Mouse (Mus musculus) c-Kit-positive CD71-positive TER-119-negative erythroid progenitor cells, embryonic 14.5 days (primary cell): ENCODE measurements around the gene H13.
A peak's percentile ranks its signal among the peaks of the same experiment; 100 is the strongest.

Source experiments
- DNase-seq: peaks from one replicate; pipeline ENCODE4 v3.0.0-alpha.2; 2013; ENCODE audit warnings: low read depth

H13 gene

GRCm38 (mm10) chr2:152669256-152669638 is at the start of gene H13:
Gene H13, plus strand, starts transcription at chr2:152669461.
- DNase-seq: peak; percentile 89

- DNase-seq: no peak
These were observed 48.7 kb upstream of the H13 start for GRCm38 (mm10) chr2:152620367-152621134.

- no peak for DNase-seq
These were observed 47.1 kb upstream of the H13 start for GRCm38 (mm10) chr2:152622151-152622550.

GRCm38 (mm10) chr2:152622953-152623352 is 46.3 kb upstream of the H13 start, which contains the start of gene Defb25:
Gene Defb25, minus strand, starts transcription at chr2:152623053.
- DNase-seq: no peak

GRCm38 (mm10) chr2:152624566-152624965 is 44.7 kb upstream of the H13 start:
- no peak for DNase-seq

- DNase-seq: no peak
These were observed 44.0 kb upstream of the H13 start for GRCm38 (mm10) chr2:152625256-152625655.

- DNase-seq: no peak
These were observed 42.3 kb upstream of the H13 start, which contains the start of gene Rem1 for GRCm38 (mm10) chr2:152626774-152627591. Gene Rem1, plus strand, starts transcription at chr2:152626951.

GRCm38 (mm10) chr2:152628066-152628465 is 41.2 kb upstream of the H13 start:
- no peak for DNase-seq

- DNase-seq: no peak
These were observed 40.0 kb upstream of the H13 start for GRCm38 (mm10) chr2:152629239-152629638.

- DNase-seq: no peak
These were observed 39.4 kb upstream of the H13 start for GRCm38 (mm10) chr2:152629904-152630303.

GRCm38 (mm10) chr2:152633334-152633733 is 35.9 kb upstream of the H13 start:
- no peak for DNase-seq

- no peak for DNase-seq
These were observed 35.0 kb upstream of the H13 start for GRCm38 (mm10) chr2:152634311-152634710.

GRCm38 (mm10) chr2:152636246-152637005 is 32.8 kb upstream of the H13 start:
- no peak for DNase-seq

GRCm38 (mm10) chr2:152637006-152637322 is 32.3 kb upstream of the H13 start:
- no peak for DNase-seq

GRCm38 (mm10) chr2:152637381-152637780 is 31.9 kb upstream of the H13 start:
- DNase-seq: no peak

- DNase-seq: no peak
These were observed 30.4 kb upstream of the H13 start for GRCm38 (mm10) chr2:152638865-152639264.

- no peak for DNase-seq
These were observed 29.7 kb upstream of the H13 start for GRCm38 (mm10) chr2:152639406-152640113.

GRCm38 (mm10) chr2:152652901-152653620 is 16.2 kb upstream of the H13 start:
- no peak for DNase-seq

GRCm38 (mm10) chr2:152653874-152654715 is 15.2 kb upstream of the H13 start:
- no peak for DNase-seq

GRCm38 (mm10) chr2:152657398-152657797 is 11.9 kb upstream of the H13 start:
- DNase-seq: no peak
